In the genomic region with DNA sequence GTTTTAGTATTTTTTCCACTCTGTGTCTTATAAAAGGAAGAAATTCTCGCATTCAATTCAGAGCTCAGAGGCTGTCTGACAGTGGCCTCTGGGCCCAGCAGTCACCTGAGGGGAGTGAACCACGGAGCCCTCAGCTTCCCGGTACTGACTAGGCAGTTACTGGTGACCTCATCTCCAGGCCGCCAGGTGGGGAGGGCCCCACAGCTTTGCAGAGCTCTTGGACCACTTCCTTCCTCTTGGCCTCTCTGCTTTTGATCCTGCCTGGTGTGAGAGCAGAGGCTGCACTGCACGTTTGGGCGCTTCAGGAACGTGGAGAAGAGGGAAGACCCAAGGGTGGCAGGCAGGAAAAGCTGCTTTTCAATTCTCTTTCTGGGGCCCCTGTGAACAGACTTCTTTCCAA, we compare ENCODE assay signal across 8 mouse cellular contexts. TPM values are rescaled to one million over a fixed set of nuclear protein-coding genes. Genes with fewer than 3 reads are reported as not detected.
DNase-seq lines count a peak whose midpoint lies in the region; ATAC-seq and TF ChIP-seq lines count a peak whose summit lies in the region.

No protein-coding gene starts in this region.

- H3K4me1 ChIP-seq in hindbrain, embryonic 16.5 days (ENCODE audit: control insufficient read depth, insufficient read depth, low read depth, low read length): no peaks in the 10 kb centered on the region
- no peaks in the 10 kb centered on the region for H3K4me1 ChIP-seq in hindbrain, postnatal 0 days (ENCODE audit: insufficient read depth, low read length)
- H3K4me1 ChIP-seq in lung, embryonic 15.5 days: peaks cover 11% of the 10 kb centered on the region
- peaks cover 17% of the 10 kb centered on the region for H3K4me1 ChIP-seq in thymus, adult 2 months (replicated peaks; ENCODE audit: control insufficient read depth, insufficient read depth, low read length)

- H3K4me2 ChIP-seq in hindbrain, embryonic 16.5 days (ENCODE audit: low read length): no peak overlapping the region
- no peak overlapping the region for H3K4me2 ChIP-seq in hindbrain, postnatal 0 days (ENCODE audit: low read depth, low read length)
- no peak overlapping the region for H3K4me2 ChIP-seq in lung, embryonic 15.5 days

- no peak for TF ChIP-seq POLR2A in thymus, adult 2 months (IDR thresholded peaks at IDR 0.05; ENCODE audit: control insufficient read depth, extremely low read depth, insufficient read depth, low read length, poor library complexity)

- no peak overlapping the region for H3K27ac ChIP-seq in hindbrain, embryonic 16.5 days (ENCODE audit: low read depth, low read length)
- H3K27ac ChIP-seq in hindbrain, postnatal 0 days: no peak overlapping the region
- no peak overlapping the region for H3K27ac ChIP-seq in lung, embryonic 15.5 days
- H3K27ac ChIP-seq in thymus, adult 2 months (ENCODE audit: control insufficient read depth, insufficient read depth, low read length): 0 out of 2 replicates have a peak overlapping the region, but pooled peaks have one; percentile 13

- peak; percentile 57; the same call in 1 of the 2 replicates for ATAC-seq in hindbrain, embryonic 16.5 days
- ATAC-seq in hindbrain, postnatal 0 days: no peak
- ATAC-seq in lung, embryonic 15.5 days (ENCODE audit: borderline replicate concordance, extremely low read depth, low FRiP score, low TSS enrichment): peak; percentile 64; the same call in 1 of the 2 replicates

- H3K9ac ChIP-seq in hindbrain, embryonic 16.5 days (ENCODE audit: low read depth, low read length): no peak overlapping the region
- H3K9ac ChIP-seq in hindbrain, postnatal 0 days (replicated peaks; ENCODE audit: low read length): no peak overlapping the region
- H3K9ac ChIP-seq in lung, embryonic 15.5 days: no peak overlapping the region

- H3K27me3 ChIP-seq in hindbrain, embryonic 16.5 days (replicated peaks; ENCODE audit: control insufficient read depth, insufficient read depth, low read length): no peaks in the 10 kb centered on the region
- H3K27me3 ChIP-seq in hindbrain, postnatal 0 days (ENCODE audit: insufficient read depth, low read length): no peaks in the 10 kb centered on the region
- no peaks in the 10 kb centered on the region for H3K27me3 ChIP-seq in lung, embryonic 15.5 days
- H3K27me3 ChIP-seq in thymus, adult 2 months (ENCODE audit: control insufficient read depth, insufficient read depth, low read length): no peaks in the 10 kb centered on the region

- 0 out of 2 replicates have a peak, but pooled peaks cover 3% of the 10 kb centered on the region for H3K36me3 ChIP-seq in hindbrain, embryonic 16.5 days (ENCODE audit: control insufficient read depth, insufficient read depth, low read length)
- no peaks in the 10 kb centered on the region for H3K36me3 ChIP-seq in hindbrain, postnatal 0 days (ENCODE audit: insufficient read depth, low read length)
- H3K36me3 ChIP-seq in lung, embryonic 15.5 days: no peaks in the 10 kb centered on the region
- H3K36me3 ChIP-seq in thymus, adult 2 months (ENCODE audit: control insufficient read depth, insufficient read depth, low read length): no peaks in the 10 kb centered on the region

- DNase-seq in hindbrain, postnatal 0 days (ENCODE audit: low spot score): no peak
- DNase-seq in embryo, embryonic 10.5 days (ENCODE audit: low spot score): peak; percentile 22
- DNase-seq in thymus, adult 2 months: peak; percentile 64
- DNase-seq in layer of hippocampus, adult 9-10 months (ENCODE audit: low spot score): no peak
- DNase-seq in layer of hippocampus, adult 18-20 months (ENCODE audit: low spot score in 2 of 2): no peak
- DNase-seq in adrenal gland, adult 2 months: no peak

- no peak for TF ChIP-seq CTCF in hindbrain, postnatal 0 days (IDR thresholded peaks at IDR 0.05; ENCODE audit: low read depth)
- no peak for TF ChIP-seq CTCF in thymus, adult 2 months (IDR thresholded peaks at IDR 0.05; ENCODE audit: borderline replicate concordance, control insufficient read depth, extremely low read depth, insufficient read depth, low read length, poor library complexity)

- no peaks in the 10 kb centered on the region for H3K9me3 ChIP-seq in hindbrain, embryonic 16.5 days (ENCODE audit: control insufficient read depth, low read length)
- no peaks in the 10 kb centered on the region for H3K9me3 ChIP-seq in hindbrain, postnatal 0 days (ENCODE audit: low read length)
- H3K9me3 ChIP-seq in lung, embryonic 15.5 days: no peaks in the 10 kb centered on the region

- no peak overlapping the region for H3K4me3 ChIP-seq in hindbrain, embryonic 16.5 days (ENCODE audit: low read length)
- no peak overlapping the region for H3K4me3 ChIP-seq in hindbrain, postnatal 0 days (ENCODE audit: low read length)
- no peak overlapping the region for H3K4me3 ChIP-seq in lung, embryonic 15.5 days
- H3K4me3 ChIP-seq in thymus, adult 2 months (ENCODE audit: control insufficient read depth, insufficient read depth, low read length): no peak overlapping the region

- WGBS in hindbrain, embryonic 16.5 days: 31% methylated on average over 7 of the region's 7 CpGs
- 41% methylated on average over 7 of the region's 7 CpGs for WGBS in hindbrain, postnatal 0 days
- 25% methylated on average over 7 of the region's 7 CpGs for WGBS in lung, embryonic 15.5 days
- WGBS in thymus, adult 2 months: 2% methylated on average over 7 of the region's 7 CpGs

RNA-seq across cellular contexts. Expression of a gene that starts 20.7 kb away (rescaled TPM):
- 0.91 and 1.0 TPM in 2 replicates for polyA plus RNA-seq in hindbrain, embryonic 16.5 days (2015; fragmentation: Nextera tagmentation; extraction: Ambion mirVana)
- total RNA-seq in hindbrain, postnatal 0 days (2014; rRNA removed): not detected in 2 replicates
- polyA plus RNA-seq in hindbrain, postnatal 0 days (2015; fragmentation: Nextera tagmentation; extraction: Ambion mirVana): 0.58 and 0.78 TPM in 2 replicates
- polyA plus RNA-seq in lung, embryonic 15.5 days (2015; fragmentation: Nextera tagmentation; extraction: Ambion mirVana): 0.92 and 1.3 TPM in 2 replicates
- 14.3 and 15.0 TPM in 2 replicates for polyA plus RNA-seq in thymus, adult 2 months (2012; rRNA removed)
- total RNA-seq in layer of hippocampus, adult 18-20 months (2021): not detected
- total RNA-seq in adrenal gland, adult 2 months (2021): not detected
- polyA plus RNA-seq in adrenal gland, adult 2 months (2012; rRNA removed): 0.07 TPM in 1 of 2 replicates, not detected in the other

Comparison
In these comparisons a context has a peak if more than half of its experiments do, and no peak if none do; other contexts are left out.
1. DNase-seq: peak in embryo, embryonic 10.5 days (single experiment) and thymus, adult 2 months (single experiment); none in hindbrain, postnatal 0 days (single experiment), layer of hippocampus, adult 9-10 months (single experiment), layer of hippocampus, adult 18-20 months (0 of 2) and adrenal gland, adult 2 months (single experiment).